Mouse (Mus musculus) gastrocnemius, adult 8-10 months (tissue): Measurements from ENCODE around the gene Cdh22. TPM values are rescaled to one million over a fixed set of nuclear protein-coding genes. Genes with fewer than 3 reads are reported as not detected.

Experiments
- DNase-seq, 2 experiments: peaks; one replicate each; pipeline ENCODE4 v3.0.0; 2022; ENCODE audit warnings: low spot score in 2 of 2
- total RNA-seq, 4 experiments: library from RNA; stranded (reverse); gene quantifications; 2 replicates each; pipeline ENCODE4 v1.2.4; 2022

Gene Cdh22
- total RNA-seq, 4 experiments from 2014 or later = 0.68 to 0.99 (median 0.95) TPM

- no peak for DNase-seq
These were observed 144.0 kb downstream of the Cdh22 start, which contains the start of gene 1700025C18Rik for GRCm38 (mm10) chr2:165090650-165091049. 1700025C18Rik (minus strand) TSS chr2:165090750.

- DNase-seq = no peak
These were observed 145.2 kb downstream of the Cdh22 start for GRCm38 (mm10) chr2:165089470-165089869.

- DNase-seq = no peak
These were observed 148.0 kb downstream of the Cdh22 start for GRCm38 (mm10) chr2:165086634-165087033.

- no peak for DNase-seq
These were observed 153.4 kb downstream of the Cdh22 start for GRCm38 (mm10) chr2:165081257-165081656.

- DNase-seq = no peak
These were observed 154.0 kb downstream of the Cdh22 start for GRCm38 (mm10) chr2:165080657-165081056.

GRCm38 (mm10) chr2:165078605-165079004, 156.0 kb downstream of the Cdh22 start:
- no peak for DNase-seq

- DNase-seq = no peak
These were observed 156.6 kb downstream of the Cdh22 start for GRCm38 (mm10) chr2:165078045-165078444.

GRCm38 (mm10) chr2:165077055-165077454, 157.6 kb downstream of the Cdh22 start:
- DNase-seq = no peak

- peak; percentile 50 to 51 for DNase-seq
These were observed 159.7 kb downstream of the Cdh22 start for GRCm38 (mm10) chr2:165074937-165075336.

- no peak for DNase-seq
These were observed 160.4 kb downstream of the Cdh22 start for GRCm38 (mm10) chr2:165074081-165074884.

- no peak for DNase-seq
These were observed 161.3 kb downstream of the Cdh22 start for GRCm38 (mm10) chr2:165073381-165073781.

GRCm38 (mm10) chr2:165070096-165070816, 164.4 kb downstream of the Cdh22 start:
- peak; percentile 21 to 29 for DNase-seq

- DNase-seq = no peak
These were observed 165.8 kb downstream of the Cdh22 start for GRCm38 (mm10) chr2:165068806-165069205.

GRCm38 (mm10) chr2:165064489-165064888, 170.2 kb downstream of the Cdh22 start:
- no peak for DNase-seq

GRCm38 (mm10) chr2:165061638-165062433, 172.8 kb downstream of the Cdh22 start:
- no peak for DNase-seq

Other genes with a start within 250 kb of the Cdh22 start
- gene Ncoa5, start 200.0 kb downstream of the Cdh22 start, total RNA-seq = 10 to 100 TPM in 3 of 4 experiments, 1 to 10 TPM in 1; 9.0 to 15.5 (median 10.6) TPM
- under 1 TPM; 0.27 to 0.83 (median 0.55) TPM for gene Cd40, start 179.2 kb downstream of the Cdh22 start, total RNA-seq
- gene 1700025C18Rik, start 144.1 kb downstream of the Cdh22 start, total RNA-seq = not detected
- gene Slc35c2, start 53.0 kb upstream of the Cdh22 start, total RNA-seq = 10 to 100 TPM; 20.6 to 26.6 (median 23.2) TPM
- gene Elmo2, start 91.6 kb upstream of the Cdh22 start, total RNA-seq = 10 to 100 TPM; 11.0 to 13.2 (median 11.7) TPM
- gene Zfp663, start 133.9 kb upstream of the Cdh22 start, total RNA-seq = not detected
- gene Zfp334, start 153.4 kb upstream of the Cdh22 start, total RNA-seq = 1 to 10 TPM; 1.9 to 2.4 (median 2.2) TPM
- under 1 TPM in 2 of 4 experiments, not detected in 2; 0.07 to 0.13 TPM for gene Ocstamp, start 165.6 kb upstream of the Cdh22 start, total RNA-seq
- under 1 TPM in 1 of 4 experiments, not detected in 3; 0.16 TPM for gene Slc13a3, start 238.4 kb upstream of the Cdh22 start, total RNA-seq